Mouse (Mus musculus): ENCODE results near the gene D330020A13Rik. TPM values are rescaled to one million over a fixed set of nuclear protein-coding genes. Genes with fewer than 3 reads are reported as not detected.

Gene D330020A13Rik
- polyA plus RNA-seq, 1 experiment from 2014 or later: not detected

Other genes with a start within 250 kb of the D330020A13Rik start
- not detected in 2 replicates for gene Ninj2, start 201.0 kb upstream of the D330020A13Rik start, polyA plus RNA-seq (2015; fragmentation: Nextera tagmentation; extraction: Ambion mirVana)
- 0.68 and 0.77 TPM in 2 replicates for gene B4galnt3, start 195 bp downstream of the D330020A13Rik start, polyA plus RNA-seq (2015; fragmentation: Nextera tagmentation; extraction: Ambion mirVana)
- 37.5 and 39.4 TPM in 2 replicates for gene Kdm5a, start 69.8 kb downstream of the D330020A13Rik start, polyA plus RNA-seq (2015; fragmentation: Nextera tagmentation; extraction: Ambion mirVana)
- 19.3 and 20.8 TPM in 2 replicates for gene Ccdc77, start 70.0 kb downstream of the D330020A13Rik start, polyA plus RNA-seq (2015; fragmentation: Nextera tagmentation; extraction: Ambion mirVana)
- gene Il17ra, start 168.9 kb downstream of the D330020A13Rik start, polyA plus RNA-seq (2015; fragmentation: Nextera tagmentation; extraction: Ambion mirVana): 7.7 and 8.5 TPM in 2 replicates
- gene Tmem121b, start 199.4 kb downstream of the D330020A13Rik start, polyA plus RNA-seq (2015; fragmentation: Nextera tagmentation; extraction: Ambion mirVana): 0.04 and 0.09 TPM in 2 replicates
- 15.9 and 16.1 TPM in 2 replicates for gene Hdhd5, start 237.0 kb downstream of the D330020A13Rik start, polyA plus RNA-seq (2015; fragmentation: Nextera tagmentation; extraction: Ambion mirVana)

All from stomach, embryonic 16.5 days (tissue).